Mouse (Mus musculus): Measurements from ENCODE around the gene Ipcef1.

Ipcef1 gene

DNA sequence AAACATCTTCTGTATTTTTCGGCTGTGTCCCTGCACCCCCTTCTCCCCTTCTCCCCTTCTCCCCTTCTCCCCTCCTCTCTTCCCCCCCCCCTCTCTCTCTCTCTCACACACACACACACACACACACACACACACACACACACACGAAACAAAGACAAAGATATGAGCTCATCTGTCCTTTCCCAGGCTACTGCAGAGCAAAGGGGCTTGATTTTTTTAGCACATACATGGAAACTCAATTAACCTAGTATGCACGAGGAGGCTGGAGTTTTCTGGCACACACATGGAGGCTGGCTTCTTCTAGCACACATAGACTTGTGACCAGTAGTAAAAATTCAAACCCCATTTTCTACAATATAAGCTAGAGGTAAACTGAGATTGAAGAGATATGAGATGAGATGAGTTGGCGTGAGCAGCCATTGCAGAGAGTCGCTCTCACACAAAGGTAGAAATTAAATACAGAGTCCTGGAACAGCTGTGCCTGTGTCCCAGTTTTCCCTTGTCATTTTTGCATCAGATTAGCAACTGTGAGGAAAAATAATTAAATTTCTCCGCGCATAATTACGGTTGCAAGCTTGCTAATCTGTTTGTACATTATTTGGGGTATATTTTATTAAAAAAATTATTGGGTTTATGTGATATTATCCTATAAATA, 84.6 kb downstream of the Ipcef1 start:
- no peak for DNase-seq (ENCODE audit: low read depth)

DNA sequence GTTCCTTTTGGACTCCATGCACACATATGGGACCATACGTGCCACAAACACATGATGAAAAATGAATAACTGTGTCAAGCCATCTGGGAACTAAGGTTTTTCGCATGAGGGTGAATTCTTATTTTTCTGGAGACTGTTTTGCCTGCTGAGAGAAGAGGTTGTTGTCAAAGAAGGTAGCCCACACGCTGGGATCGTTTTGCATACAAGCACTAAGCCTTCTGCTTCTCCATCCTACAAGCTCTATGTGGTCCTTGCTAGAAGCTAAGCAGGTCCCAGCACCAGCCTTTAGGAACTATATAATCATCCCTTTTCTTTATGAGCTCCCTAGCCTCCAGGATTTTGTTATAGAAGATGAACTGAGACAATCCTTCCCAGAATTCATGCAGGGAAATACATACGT, 93.5 kb downstream of the Ipcef1 start:
- DNase-seq (ENCODE audit: low read depth) = no peak

DNA sequence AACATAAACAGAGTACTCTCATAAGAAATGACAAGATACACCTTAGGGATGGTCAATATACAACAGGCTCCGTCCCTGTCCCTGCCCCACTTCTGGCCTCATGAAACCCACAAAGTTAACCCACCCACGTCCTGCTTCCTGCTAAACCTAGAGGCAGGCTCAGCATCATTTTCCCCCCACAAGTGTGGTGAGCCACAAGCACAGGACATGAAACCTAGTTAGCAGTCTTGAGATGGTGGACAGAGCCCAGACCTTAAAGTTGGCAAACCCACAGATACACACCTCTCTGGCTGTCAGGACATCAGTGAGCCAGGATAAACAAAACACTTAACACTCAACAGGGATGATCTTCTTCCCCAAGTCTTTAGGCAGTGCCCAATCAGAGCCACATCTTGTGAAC, 95.9 kb downstream of the Ipcef1 start:
- DNase-seq (ENCODE audit: low read depth) = peak; percentile 28

DNA sequence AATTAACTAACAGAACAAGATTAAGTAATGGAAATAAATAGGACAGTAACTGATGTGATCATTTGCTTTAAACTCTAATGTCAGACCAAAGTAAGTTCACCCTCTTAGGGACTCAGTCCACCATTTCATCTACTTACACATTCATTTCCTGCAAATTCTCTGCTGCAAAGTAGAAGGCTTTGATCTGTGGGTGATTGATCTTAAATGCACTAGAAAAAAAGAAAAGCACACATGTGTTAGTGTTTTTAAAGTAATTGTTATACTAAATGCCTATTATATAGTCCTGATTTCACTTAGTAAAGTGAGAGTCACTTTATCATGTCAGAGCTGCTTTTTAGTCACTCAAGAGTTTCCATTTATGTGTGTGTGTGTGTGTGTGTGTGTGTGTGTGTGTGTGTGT, 97.7 kb downstream of the Ipcef1 start:
- no peak for DNase-seq (ENCODE audit: low read depth)

DNA sequence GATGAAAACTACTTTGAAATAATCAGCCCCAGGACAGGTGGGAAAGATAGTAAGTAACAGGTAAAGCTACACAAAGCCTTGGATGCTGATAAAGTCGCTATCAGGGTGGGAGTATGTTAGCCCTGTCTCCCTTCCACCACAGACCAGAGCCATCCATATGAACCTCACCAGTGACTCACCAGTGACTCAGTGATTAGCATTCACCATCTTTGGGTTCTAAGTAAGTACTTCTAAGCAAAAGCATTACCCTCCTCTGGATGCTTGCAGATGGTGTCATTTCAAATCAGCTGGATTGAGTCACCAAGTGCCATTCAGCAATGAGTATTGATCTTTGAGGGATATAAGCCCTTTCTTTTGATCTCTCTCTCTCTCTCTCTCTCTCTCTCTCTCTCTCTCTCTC, 99.2 kb downstream of the Ipcef1 start:
- DNase-seq (ENCODE audit: low read depth) = no peak

DNA sequence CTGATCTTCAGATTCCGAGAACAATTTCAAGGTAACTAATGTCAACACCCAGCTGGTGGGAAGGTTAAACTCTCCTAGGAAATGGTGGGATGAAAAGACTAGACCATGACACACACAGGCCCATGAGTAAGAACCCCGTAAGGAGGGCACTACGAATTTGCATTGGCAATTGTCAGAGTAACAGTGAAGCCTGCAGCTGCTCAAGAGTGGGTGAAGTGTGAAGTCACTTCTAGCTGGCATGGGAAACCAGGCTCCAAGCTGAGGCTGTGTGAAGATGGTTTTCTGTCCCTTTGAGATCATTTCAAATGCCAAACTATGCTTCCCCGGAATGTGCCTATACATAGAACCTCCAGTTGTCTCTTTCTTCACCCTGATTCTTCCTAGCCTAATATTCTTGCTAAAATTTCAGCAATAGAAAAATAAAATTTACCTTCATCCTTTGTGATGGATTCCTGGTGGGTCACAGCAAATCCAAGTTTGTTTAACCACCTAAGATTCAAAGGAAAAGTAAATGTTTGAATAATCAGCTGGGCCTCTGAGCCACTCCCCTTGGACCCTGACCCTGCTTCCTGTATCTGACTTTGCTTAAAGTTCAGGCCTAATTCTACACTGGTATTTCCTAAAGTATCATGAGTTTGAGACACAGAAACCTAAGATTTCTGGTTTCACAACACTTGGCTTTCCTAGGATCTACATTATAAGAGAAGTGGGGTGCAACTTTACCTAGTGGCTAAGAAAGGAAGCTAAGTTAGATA, 115.4 kb downstream of the Ipcef1 start:
- DNase-seq (ENCODE audit: low read depth) = no peak

DNA sequence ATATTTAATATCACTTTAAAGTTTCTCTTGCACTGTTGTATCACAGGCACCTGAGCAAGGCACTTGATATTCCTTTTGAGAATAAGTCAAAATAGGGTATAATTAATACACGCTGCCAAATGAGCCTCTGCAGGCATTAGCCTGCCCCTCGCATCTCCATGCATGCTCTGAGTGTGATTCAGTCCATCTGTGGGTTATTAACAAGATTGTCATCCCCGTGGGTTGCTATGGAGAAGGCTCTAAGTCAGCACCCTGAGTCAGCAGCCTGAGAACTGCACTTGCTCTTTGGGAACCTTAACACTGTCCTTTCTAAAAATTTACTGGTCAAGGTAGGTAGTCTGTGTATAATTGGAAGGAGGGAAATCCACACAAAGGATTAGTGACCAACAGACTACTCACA, 117.5 kb downstream of the Ipcef1 start:
- DNase-seq (ENCODE audit: low read depth) = no peak

DNA sequence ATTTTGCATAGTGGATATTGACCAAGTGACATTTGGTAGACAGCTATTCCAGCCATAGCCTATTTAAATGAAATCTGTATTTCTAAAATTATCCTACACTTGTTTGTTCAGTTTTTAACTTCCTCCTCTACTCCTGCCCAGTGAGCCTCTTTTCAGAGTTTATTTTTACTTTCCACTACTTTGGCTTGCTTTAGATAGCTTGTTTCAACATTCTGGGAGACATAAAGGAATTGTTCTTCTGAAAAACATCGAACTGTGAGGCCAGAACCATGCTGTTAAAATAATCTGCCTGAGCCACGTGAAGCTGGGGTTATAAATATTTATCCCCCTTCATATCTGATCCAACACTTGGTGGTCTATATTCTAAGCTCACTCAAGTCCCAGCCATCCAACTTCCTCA, 121.4 kb downstream of the Ipcef1 start:
- no peak for DNase-seq (ENCODE audit: low read depth)

DNA sequence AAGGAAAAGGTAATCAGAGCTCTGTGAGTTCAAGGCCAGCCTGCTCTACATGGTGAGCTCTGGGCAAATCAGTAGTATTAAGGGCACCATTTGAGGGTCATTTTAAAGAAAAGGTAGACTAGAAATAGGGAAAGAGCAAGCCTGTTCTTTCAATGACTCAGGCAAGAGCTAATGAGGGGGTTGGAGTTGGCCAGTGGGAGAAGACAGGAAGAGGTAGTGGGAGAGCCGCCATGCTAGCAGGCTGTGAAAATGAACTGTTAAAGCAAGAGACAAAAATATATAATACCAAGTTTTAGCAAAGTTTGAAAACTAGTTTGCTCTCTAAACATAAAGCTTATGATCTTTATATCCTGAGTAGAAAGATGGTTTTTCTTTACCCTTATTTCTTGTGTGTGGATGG, 121.9 kb downstream of the Ipcef1 start:
- DNase-seq (ENCODE audit: low read depth) = no peak

DNA sequence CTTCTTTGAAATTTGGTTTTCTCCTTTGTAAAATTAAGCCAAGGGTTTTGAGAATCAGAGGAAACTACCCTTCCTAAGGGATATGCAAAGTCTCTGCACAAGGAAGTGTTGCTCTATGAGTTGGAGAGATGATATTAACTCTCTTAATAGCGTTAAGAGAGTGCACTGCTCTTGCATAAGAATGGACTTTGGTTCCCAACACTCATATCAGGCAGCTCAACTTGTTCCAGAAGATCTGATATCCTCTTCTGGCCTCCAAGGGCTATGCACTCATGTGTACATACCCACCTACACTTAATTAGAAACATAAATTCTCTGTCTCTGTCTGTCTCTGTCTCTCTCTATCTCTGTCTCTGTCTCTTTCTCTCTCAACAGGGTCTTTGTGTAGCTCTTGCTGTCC, 123.4 kb downstream of the Ipcef1 start:
- no peak for DNase-seq (ENCODE audit: low read depth)

DNA sequence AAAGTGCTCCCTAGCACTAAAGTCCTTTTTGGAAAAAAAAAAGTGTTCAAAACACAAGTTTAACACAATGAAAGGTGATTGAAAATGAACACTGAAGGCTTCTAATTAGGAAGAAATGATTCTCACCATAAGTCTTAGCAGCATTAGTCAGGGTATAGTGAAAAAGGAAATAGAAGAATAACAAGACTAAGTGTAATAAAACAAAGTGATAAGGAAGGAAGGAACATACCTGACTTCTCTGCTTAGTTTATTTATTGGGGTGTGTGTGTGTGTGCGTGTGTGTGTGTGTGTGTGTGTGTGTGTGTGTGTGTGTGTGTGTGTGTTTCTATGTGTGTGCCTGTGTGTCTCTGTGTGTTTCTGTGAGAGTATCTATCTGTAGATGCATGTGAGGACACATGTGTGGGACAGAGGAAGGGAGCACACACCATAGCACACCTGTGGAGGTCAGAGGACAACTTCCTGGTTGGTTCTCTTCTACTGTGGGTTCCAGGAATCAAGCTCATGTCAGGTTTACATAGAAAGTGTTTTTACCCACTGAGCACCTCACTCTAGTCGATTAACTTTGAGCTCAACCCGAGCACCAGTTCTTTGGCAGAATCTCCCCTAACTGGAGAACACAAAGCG, 124.6 kb downstream of the Ipcef1 start:
- DNase-seq (ENCODE audit: low read depth) = no peak

DNA sequence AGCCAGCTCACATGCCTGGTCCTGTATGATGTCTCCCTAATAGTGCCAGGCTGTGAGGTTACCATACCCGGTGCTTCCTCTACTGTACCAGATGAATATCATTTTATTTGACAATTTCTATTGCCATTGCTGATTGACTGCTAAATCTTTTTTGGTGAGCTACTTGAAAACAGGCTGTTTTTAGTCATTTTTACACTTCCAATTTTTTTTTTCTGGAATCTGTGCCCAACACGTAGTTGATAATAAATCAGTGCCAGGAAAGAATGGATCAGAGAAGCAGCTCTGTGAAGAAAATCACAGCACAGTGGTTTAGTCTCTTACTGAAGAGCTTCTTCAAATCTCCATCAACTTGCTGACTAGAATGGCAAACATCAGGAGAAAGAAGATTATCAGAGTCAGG, 125.6 kb downstream of the Ipcef1 start:
- no peak for DNase-seq (ENCODE audit: low read depth)

DNA sequence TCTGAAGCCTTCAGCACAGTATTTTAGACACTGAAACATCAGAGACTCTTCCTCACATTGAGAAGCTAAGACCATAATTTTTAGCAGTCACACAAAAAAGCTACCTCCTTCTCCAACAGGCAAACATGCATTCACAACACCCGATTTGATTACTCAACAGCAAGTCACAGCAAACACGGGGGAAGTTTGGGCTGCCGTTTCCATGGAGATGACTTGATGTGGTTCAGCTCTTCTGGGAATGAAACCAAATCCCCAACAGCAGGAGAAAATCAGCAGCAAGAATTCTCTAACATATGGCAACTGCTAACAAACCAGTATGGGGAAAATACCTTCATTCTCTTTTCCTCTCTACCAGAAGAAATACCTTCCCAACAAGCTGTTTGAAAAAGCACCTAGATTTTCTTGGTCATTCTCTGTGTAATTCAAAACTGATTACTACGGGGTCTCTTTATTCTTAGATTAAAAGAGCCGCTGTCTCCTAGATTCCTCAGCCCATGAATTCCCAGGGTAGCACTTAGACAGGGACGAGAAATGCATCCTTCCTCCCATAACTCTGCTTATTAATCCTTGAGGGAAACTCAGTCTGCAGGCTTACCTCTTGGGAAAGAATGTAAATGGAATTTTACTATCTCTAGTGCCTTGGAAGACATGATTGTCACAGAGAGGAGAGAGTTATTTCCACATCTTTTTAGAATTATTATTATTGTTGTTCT, 135.6 kb downstream of the Ipcef1 start:
- no peak for DNase-seq (ENCODE audit: low read depth)

DNA sequence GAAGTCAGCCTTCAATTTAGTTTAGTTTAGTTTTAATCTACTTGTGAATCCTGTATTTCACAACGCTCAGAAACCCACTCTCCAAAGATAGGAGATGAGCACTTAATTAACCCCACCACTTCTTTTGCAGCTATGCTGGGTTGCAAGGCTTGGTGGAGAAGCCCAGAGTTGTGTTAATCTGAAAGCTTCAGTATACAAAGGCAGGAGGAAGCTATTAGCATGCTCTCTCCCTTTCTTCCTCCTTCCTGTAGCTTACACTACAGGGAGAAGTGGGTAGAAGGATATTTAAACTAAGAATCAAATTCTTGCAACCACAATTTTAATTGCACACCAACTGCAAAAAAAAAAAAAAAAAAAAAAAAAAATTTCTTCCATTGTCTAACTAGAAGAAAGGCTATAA, 136.3 kb downstream of the Ipcef1 start:
- DNase-seq (ENCODE audit: low read depth) = no peak

DNA sequence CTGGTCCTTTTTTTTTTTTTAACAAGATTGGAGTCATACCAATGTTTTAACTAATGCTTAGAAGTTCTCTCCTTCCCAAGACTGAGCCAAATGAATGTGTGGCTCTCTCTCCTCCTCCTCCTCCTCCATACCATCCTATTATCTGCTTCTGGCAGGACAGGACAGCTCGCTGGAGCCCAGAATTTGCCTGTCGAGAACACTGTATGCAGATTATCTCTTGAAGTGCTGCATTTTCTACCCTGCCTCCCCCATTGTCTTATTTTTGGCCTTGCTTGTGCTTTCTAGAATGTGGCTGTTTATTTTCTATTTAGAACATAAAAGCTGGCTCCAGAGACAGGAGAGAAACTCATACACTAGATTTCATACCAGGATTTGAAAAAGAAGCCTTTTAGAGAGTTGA, 142.5 kb downstream of the Ipcef1 start:
- no peak for DNase-seq (ENCODE audit: low read depth)

DNA sequence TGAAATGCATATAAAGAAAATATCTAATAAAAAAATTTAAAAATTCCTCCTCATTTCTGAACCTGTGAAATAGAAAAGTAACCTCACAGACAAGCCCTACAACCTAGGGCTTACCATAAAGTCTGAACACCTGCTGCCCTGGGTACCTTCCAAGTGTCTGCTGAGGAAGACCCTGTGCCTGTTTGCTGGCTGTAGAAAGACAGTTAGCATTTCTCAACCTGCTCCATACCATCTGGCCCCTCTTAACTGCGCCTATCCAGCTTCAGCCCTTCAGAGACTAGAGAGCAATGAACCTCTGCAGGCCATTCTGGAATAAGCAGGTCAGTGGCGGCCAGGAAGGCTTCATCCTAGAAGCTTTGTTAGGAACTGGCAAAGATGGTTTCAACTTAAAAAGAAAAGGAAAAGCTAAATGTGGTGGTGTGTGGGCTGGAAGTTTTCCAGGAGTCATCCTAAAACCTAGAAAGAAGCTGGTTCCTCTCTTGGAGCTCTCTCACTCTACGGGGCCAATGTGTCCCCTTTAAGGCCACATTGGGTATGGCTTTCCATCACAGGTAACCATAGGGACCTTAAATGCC, 150.4 kb downstream of the Ipcef1 start:
- no peak for DNase-seq (ENCODE audit: low read depth)

DNA sequence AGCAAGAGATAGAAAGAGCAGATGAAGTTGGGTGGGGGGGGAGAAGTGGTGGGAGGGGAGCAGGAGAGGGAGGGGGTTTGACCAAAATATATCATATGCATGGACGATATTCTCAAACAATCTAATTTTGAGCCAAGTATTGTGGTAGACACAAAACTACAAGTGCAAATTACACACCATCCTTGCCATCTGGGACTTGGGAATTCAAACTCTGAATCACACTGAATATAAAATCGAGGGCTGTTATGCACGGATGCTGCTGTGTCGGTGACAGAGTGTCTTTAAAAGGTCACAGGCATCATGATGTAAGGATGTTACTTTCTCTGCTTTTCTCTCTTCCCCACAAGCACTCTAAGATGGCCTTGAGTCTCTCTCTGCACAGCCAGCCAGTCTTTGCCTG, 152.2 kb downstream of the Ipcef1 start:
- DNase-seq (ENCODE audit: low read depth) = no peak

DNA sequence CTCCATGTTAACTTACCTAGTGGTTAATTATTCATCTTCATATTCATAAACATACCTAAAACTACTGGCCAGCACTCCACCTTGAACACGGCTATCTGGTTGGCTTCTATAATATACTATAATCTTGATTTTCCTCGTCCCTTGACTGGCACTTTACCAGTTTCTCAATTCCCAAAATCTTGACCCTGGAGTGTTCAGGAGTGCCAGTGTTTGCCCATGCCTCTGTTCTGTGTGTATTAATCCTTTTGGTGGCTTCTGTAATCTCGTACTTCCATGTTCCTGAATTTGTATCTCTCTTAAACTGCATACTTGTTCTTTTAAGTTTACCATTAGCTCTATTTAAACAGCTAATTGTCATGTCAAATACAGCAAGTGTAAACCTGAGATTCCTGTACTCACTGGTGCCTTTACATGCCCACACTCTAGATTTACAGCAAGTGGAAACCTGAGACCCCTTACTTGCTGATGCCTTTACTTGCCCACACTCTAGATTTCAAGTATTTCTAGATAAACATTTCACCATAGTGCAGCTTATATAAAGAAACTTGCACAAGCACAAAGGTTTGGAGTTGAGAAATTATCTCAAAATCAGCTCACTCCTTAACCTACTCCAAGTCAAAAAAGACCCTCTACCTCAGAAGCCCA, 155.5 kb downstream of the Ipcef1 start:
- no peak for DNase-seq (ENCODE audit: low read depth)

DNA sequence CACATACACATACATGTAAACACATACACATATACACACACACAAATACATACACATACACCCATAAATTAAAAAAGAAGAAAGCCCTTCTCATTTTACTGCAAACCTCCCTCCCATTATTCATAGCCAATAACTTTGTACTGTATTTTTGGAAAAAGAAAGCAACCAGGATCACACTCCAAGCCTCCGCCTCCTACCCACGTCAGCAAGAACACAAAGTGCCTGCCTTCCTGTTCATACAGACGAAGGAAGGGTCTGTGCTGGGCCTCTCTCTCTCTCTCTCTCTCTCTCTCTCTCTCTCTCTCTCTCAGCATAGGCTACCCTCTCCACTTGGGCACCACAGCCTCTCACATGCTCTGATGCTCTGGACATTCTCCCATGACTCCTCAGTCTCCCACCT, 156.5 kb downstream of the Ipcef1 start:
- DNase-seq (ENCODE audit: low read depth) = no peak

DNA sequence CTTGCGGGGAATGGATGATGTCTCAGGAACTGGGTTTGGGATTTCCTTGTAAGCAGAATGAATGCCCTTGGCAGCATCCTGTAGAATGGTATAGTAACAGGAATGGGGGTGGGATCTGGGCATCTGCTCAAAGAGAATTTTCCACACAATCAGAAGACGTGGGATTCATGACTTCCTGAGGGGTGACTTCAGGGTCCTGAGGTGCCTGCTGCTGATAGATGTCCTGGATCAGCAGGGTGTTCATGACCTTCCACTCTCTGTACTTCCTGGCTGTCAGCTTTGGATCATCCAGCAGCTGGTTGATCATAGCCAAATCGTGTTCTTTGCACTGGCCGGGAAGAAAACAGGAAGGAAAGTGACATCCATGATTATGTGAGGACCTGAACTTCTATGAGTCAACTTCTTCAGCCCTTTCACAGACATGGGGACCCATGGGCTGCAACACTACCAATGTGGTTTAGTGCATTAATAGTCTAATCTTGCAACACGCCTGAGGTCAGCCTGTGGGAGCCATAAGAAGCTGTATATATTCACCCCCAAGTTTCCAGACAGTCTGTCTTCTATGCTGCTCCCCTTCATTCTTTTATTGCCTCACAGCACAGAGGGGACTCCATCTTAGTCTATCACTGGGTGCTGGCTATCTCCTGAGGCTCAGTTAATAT, 161.8 kb downstream of the Ipcef1 start:
- no peak for DNase-seq (ENCODE audit: low read depth)

DNA sequence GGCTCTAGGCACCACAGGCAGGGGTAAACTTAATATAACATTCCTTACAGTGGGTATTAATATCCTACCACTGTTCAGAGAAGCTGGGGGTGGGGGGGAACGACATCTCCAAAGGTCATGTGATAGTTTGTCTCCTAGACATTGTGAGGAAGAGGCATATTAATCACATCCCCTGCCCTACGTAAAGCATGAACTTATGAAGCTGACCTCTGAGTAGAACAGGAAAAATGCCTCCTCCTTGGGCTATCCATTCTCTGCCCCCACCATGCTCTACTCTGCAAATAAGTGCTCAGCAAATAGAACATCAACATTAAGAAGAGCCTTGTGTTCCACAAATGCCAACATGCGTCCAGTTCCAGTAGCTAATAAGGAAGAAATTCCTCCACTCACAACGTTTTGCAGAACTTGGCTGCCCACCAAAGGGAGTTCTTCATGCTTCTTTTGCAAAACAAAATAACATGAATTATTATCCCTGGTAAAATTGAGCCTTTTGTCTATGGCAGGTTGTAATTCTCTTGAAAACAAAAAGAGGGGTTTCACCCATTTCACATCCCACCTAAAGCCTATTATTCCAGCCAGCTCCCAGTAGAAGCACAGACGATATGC, 162.5 kb downstream of the Ipcef1 start:
- DNase-seq (ENCODE audit: low read depth) = no peak
